Mouse (Mus musculus): ENCODE measurements at regions not wholly inside any gene's neighbourhood (a gene's known extent, or its start where the extent isn't known, plus 50 kb on each side); places are given as distances from the start of the nearest gene placed in this dataset.
"Not testable (repeated sequence)": the region's sequence is repeated elsewhere in the genome, so short reads cannot be mapped to it uniquely, and the experiment has no call there.

DNA sequence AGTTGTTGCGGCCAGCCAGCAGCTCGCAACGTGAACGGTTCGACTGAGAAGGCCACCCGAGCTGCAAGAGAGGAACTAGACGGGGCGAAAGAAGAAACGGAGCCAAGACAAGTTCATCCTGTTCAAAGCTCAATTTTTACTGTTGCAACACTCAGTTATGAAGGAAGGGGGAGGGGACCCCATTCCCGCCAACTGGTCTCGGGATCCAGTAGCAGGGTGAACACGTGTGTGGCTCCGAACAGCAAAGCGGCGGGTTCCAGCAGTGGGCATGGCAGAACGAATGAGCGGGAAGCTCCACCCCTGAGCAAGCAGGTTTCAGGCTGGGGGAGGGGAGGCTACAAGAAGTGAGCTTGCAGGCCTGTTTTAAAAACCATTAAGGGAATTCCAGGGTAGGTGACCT lies 158.7 kb upstream of the Ddhd1 start:
- not testable (repeated sequence) for TF ChIP-seq POLR2A (IDR thresholded peaks at IDR 0.05; ENCODE audit: low read depth, low read length); CTCF (conservative IDR thresholded peaks at IDR 0.05; ENCODE audit: insufficient read depth, insufficient read length, low read depth, low read length)

All from kidney, adult 2 months (tissue).